Mouse (Mus musculus) bone marrow, adult 2 months (tissue): ENCODE data around the gene Gpkow.
A peak's percentile ranks its signal among the peaks of the same experiment; 100 is the strongest.

ENCODE experiments used
- CTCF ChIP-seq: fragments of 200-500 bp; IDR thresholded peaks from 2 replicates; pipeline ENCODE4 v1.5.1; 2011; ENCODE audit warnings: low read length, control low read depth; ENCODE audit not compliant: control insufficient read depth, insufficient read depth
- POLR2A ChIP-seq: fragments of 200-500 bp; IDR thresholded peaks from 2 replicates; pipeline ENCODE4 v1.6.1; 2011; ENCODE audit warnings: low read depth, mild to moderate bottlenecking, control low read depth, low read length, borderline replicate concordance; ENCODE audit not compliant: control insufficient read depth

- TF ChIP-seq POLR2A = no peak
- TF ChIP-seq CTCF = peak; percentile 36; the same call in 1 of the 2 replicates
These were observed 4.1 kb upstream of the Gpkow start for GRCm38 (mm10) chrX:7692862-7693261.
